Mouse (Mus musculus) cerebellum, adult 2 months (tissue): ENCODE data around the gene Cstf1.

Source experiments
- CTCF ChIP-seq: fragments of 200-500 bp; IDR thresholded peaks from 2 replicates; pipeline ENCODE4 v1.5.1; 2011; ENCODE audit warnings: low read depth, mild to moderate bottlenecking, control low read depth, low read length, moderate library complexity, borderline replicate concordance; ENCODE audit not compliant: insufficient read depth
- POLR2A ChIP-seq: fragments of 200-500 bp; IDR thresholded peaks from 2 replicates; pipeline ENCODE4 v1.6.1; 2011; ENCODE audit warnings: low read length, control low read depth, borderline replicate concordance; ENCODE audit not compliant: insufficient read depth

DNA sequence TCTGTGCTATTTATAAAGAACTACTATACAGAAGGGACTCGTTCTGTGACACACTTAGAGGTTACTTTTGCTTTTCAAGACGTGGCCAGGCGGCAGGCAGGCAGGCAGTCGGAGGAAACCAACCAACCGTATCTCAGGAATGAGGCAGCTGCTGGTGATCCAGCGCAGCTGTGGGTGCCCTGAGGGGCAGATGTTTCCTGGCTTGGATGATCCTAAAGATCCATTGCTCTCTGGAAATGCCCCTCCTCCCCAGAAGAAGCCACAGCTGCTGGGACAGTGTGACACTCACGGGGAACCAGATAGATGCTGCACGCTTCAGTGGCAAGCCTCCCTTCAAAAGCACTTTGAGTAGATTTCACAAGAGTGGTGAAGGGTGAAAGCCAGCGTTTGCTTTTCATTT lies 42.0 kb downstream of the Cstf1 start:
- no peak for TF ChIP-seq CTCF
- no peak for TF ChIP-seq POLR2A
